Mouse (Mus musculus) intestine, embryonic 15.5 days (tissue): Measurements from ENCODE around the gene Gm5724. TPM values are rescaled to one million over a fixed set of nuclear protein-coding genes. Genes with fewer than 3 reads are reported as not detected.

Experiments used
- ATAC-seq: fragments of 200-750 bp; cut with Nextera tagmentation; 2 replicates; pipeline ENCODE4 v1.8.0; 2017; ENCODE audit warnings: moderate TSS enrichment, moderate library complexity
- H3K27ac ChIP-seq: fragments of 300-500 bp; sonication (generic); 2 replicates; pipeline ENCODE4 v1.5.1; 2015; ENCODE audit warnings: mild to moderate bottlenecking, inconsistent platforms
- H3K27me3 ChIP-seq: fragments of 300-500 bp; sonication (generic); replicated peaks from 2 replicates; pipeline ENCODE4 v1.6.1; 2015; ENCODE audit warnings: inconsistent platforms
- H3K36me3 ChIP-seq: fragments of 300-500 bp; sonication (generic); 2 replicates; pipeline ENCODE4 v1.6.1; 2015; ENCODE audit warnings: inconsistent platforms
- H3K4me1 ChIP-seq: fragments of 300-500 bp; sonication (generic); replicated peaks from 2 replicates; pipeline ENCODE4 v1.6.1; 2015; ENCODE audit warnings: inconsistent platforms
- H3K4me2 ChIP-seq: fragments of 300-500 bp; sonication (generic); replicated peaks from 2 replicates; pipeline ENCODE4 v1.6.1; 2015; ENCODE audit warnings: mild to moderate bottlenecking, inconsistent platforms
- H3K4me3 ChIP-seq: fragments of 300-500 bp; sonication (generic); replicated peaks from 2 replicates; pipeline ENCODE4 v1.5.1; 2015; ENCODE audit warnings: inconsistent platforms
- H3K9ac ChIP-seq: fragments of 300-500 bp; sonication (generic); 2 replicates; pipeline ENCODE4 v1.6.1; 2015; ENCODE audit warnings: inconsistent platforms
- H3K9me3 ChIP-seq: fragments of 300-500 bp; sonication (generic); 2 replicates; pipeline ENCODE4 v1.6.1; 2016; ENCODE audit warnings: inconsistent platforms
- WGBS: fragments of 180-500 bp; shearing (Covaris S2); methylation state at CpG from one replicate; pipeline ENCODE4 v1.1.7; 2015; 5-methylcytosine and 5-hydroxymethylcytosine counted together
- polyA plus RNA-seq: library from polyadenylated mRNA; unstranded; fragments of >200 nt; fragmentation: Nextera tagmentation; extraction: Ambion mirVana; gene quantifications from 2 replicates; pipeline ENCODE4 v1.2.1, GENCODE M21; 2015

Gm5724 gene
- polyA plus RNA-seq: not detected in 2 replicates

DNA sequence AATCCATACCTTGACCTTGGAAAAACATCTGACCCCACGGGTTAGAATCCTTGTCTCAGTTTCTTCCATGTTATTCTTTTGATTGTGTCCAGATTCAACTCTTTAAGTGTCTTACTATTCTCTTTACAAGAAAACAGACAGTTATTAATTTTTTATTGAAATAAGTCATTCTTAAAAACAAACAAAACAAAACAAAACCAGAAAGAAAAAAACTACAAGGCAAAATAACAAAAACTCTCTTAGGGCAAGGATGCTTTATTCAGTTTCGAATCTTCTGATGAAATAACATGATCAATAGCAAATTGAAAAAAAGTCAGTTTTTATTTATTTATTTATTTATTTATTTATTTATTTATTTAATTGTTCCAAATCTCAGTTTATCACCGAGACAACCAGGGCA lies at the start of gene Gm5724:
TSS of gene Gm5724 (minus strand) at position 101 of the 400 bp plus-strand sequence.
- no peaks in the 10 kb centered on the region for H3K9me3 ChIP-seq
- 78% methylated on average over 3 of the region's 3 CpGs for WGBS
- H3K9ac ChIP-seq: no peak within 1 kb of the TSS

GRCm38 (mm10) chr6:141797837-141798236 lies 24.2 kb upstream of the Gm5724 start:
- no peaks in the 10 kb centered on the region for H3K9me3 ChIP-seq
- no peak overlapping the region for H3K4me2 ChIP-seq
- 30% methylated on average over 1 of the region's 1 CpGs for WGBS

More for the DNA sequence above, at the start of gene Gm5724:
- no peaks in the 10 kb centered on the region for H3K27me3 ChIP-seq
- no peak within 1 kb of the TSS for H3K27ac ChIP-seq
- ATAC-seq: no peak
- no peaks in the 10 kb centered on the region for H3K4me1 ChIP-seq
- H3K4me2 ChIP-seq: no peak within 1 kb of the TSS
- no peaks in the 10 kb centered on the region for H3K36me3 ChIP-seq
- no peak within 1 kb of the TSS for H3K4me3 ChIP-seq

GRCm38 (mm10) chr6:141774476-141774875 lies 866 bp upstream of the Gm5724 start:
- ATAC-seq: no peak
- H3K27me3 ChIP-seq: no peaks in the 10 kb centered on the region
- 85% methylated on average over 2 of the region's 2 CpGs for WGBS
- H3K4me3 ChIP-seq: no peak overlapping the region
- H3K9me3 ChIP-seq: no peaks in the 10 kb centered on the region
- H3K9ac ChIP-seq: no peak overlapping the region
- H3K4me1 ChIP-seq: no peaks in the 10 kb centered on the region
- H3K27ac ChIP-seq: no peak overlapping the region
- H3K4me2 ChIP-seq: no peak overlapping the region
- no peaks in the 10 kb centered on the region for H3K36me3 ChIP-seq

More at GRCm38 (mm10) chr6:141797837-141798236, 24.2 kb upstream of the Gm5724 start:
- no peaks in the 10 kb centered on the region for H3K36me3 ChIP-seq
- no peak overlapping the region for H3K9ac ChIP-seq
- no peaks in the 10 kb centered on the region for H3K4me1 ChIP-seq
- ATAC-seq: peak; percentile 65; the same call in 1 of the 2 replicates
- H3K27ac ChIP-seq: no peak overlapping the region
- H3K27me3 ChIP-seq: no peaks in the 10 kb centered on the region
- H3K4me3 ChIP-seq: no peak overlapping the region

GRCm38 (mm10) chr6:141691246-141691645 lies 82.4 kb downstream of the Gm5724 start:
- no peaks in the 10 kb centered on the region for H3K27me3 ChIP-seq
- no peak overlapping the region for H3K27ac ChIP-seq
- no peaks in the 10 kb centered on the region for H3K9me3 ChIP-seq
- H3K4me3 ChIP-seq: no peak overlapping the region
- no peaks in the 10 kb centered on the region for H3K4me1 ChIP-seq
- no peaks in the 10 kb centered on the region for H3K36me3 ChIP-seq
- no peak overlapping the region for H3K9ac ChIP-seq
- H3K4me2 ChIP-seq: no peak overlapping the region
- no peak for ATAC-seq

GRCm38 (mm10) chr6:141687008-141687407 lies 86.6 kb downstream of the Gm5724 start:
- no peaks in the 10 kb centered on the region for H3K4me1 ChIP-seq
- H3K9me3 ChIP-seq: no peaks in the 10 kb centered on the region
- H3K9ac ChIP-seq: no peak overlapping the region
- no peaks in the 10 kb centered on the region for H3K36me3 ChIP-seq
- no peak overlapping the region for H3K4me2 ChIP-seq
- WGBS: 60% methylated on average over 4 of the region's 4 CpGs
- H3K27me3 ChIP-seq: no peaks in the 10 kb centered on the region
- ATAC-seq: no peak
- no peak overlapping the region for H3K27ac ChIP-seq
- no peak overlapping the region for H3K4me3 ChIP-seq

Other genes with a start within 250 kb of the Gm5724 start
- 0.19 and 0.20 TPM in 2 replicates for gene Slco1c1, start 249.4 kb downstream of the Gm5724 start, polyA plus RNA-seq
- gene Slco1b2, start 144.3 kb downstream of the Gm5724 start, polyA plus RNA-seq: 0.05 TPM in 1 of 2 replicates, not detected in the other
- gene Slco1a4, start 82.4 kb upstream of the Gm5724 start, polyA plus RNA-seq: not detected in 2 replicates
- gene Slco1a1, start 173.2 kb upstream of the Gm5724 start, polyA plus RNA-seq: not detected in 2 replicates
- not detected in 2 replicates for gene Gm6614, start 237.6 kb upstream of the Gm5724 start, polyA plus RNA-seq